Mouse (Mus musculus): Measurements from ENCODE around the gene Taf6l. TPM values are rescaled to one million over a fixed set of nuclear protein-coding genes. Genes with fewer than 3 reads are reported as not detected.
"Not testable (repeated sequence)": the region's sequence is repeated elsewhere in the genome, so short reads cannot be mapped to it uniquely, and the experiment has no call there.

Gene Taf6l
- total RNA-seq, 2 experiments from 2014 or later = 15.6 to 20.5 TPM

GRCm38 (mm10) chr19:8741243-8741869 is 44.9 kb downstream of the Taf6l start, which contains the start of gene Stx5a:
TSS of gene Stx5a (plus strand) at chr19:8741413.
- peak; percentile 90 for ATAC-seq (replicated peaks; ENCODE audit: poor library complexity, severe bottlenecking)

GRCm38 (mm10) chr19:8740603-8741002 is 45.6 kb downstream of the Taf6l start, which contains the start of gene 1700092M07Rik:
TSS of gene 1700092M07Rik (plus strand) at chr19:8740718.
- ATAC-seq (replicated peaks; ENCODE audit: poor library complexity, severe bottlenecking) = no peak

GRCm38 (mm10) chr19:8739646-8740045 is 46.6 kb downstream of the Taf6l start:
- ATAC-seq (replicated peaks; ENCODE audit: poor library complexity, severe bottlenecking) = no peak

- no peak for ATAC-seq (replicated peaks; ENCODE audit: poor library complexity, severe bottlenecking)
Observed at GRCm38 (mm10) chr19:8738911-8739310, 47.3 kb downstream of the Taf6l start.

- peak; percentile 20 for ATAC-seq (replicated peaks; ENCODE audit: poor library complexity, severe bottlenecking)
Observed at GRCm38 (mm10) chr19:8736160-8736467, 50.1 kb downstream of the Taf6l start.

- ATAC-seq (replicated peaks; ENCODE audit: poor library complexity, severe bottlenecking) = peak; percentile 99
Observed at GRCm38 (mm10) chr19:8735389-8736159, 50.6 kb downstream of the Taf6l start, which contains the start of gene Wdr74. TSS of gene Wdr74 (plus strand) at chr19:8735827.

- ATAC-seq (replicated peaks; ENCODE audit: poor library complexity, severe bottlenecking) = no peak
Observed at GRCm38 (mm10) chr19:8734334-8734733, 51.9 kb downstream of the Taf6l start.

GRCm38 (mm10) chr19:8728335-8729099 is 57.7 kb downstream of the Taf6l start:
- not testable (repeated sequence) for ATAC-seq (replicated peaks; ENCODE audit: poor library complexity, severe bottlenecking)

- ATAC-seq (replicated peaks; ENCODE audit: poor library complexity, severe bottlenecking) = no peak
Observed at GRCm38 (mm10) chr19:8727495-8728114, 58.6 kb downstream of the Taf6l start.

GRCm38 (mm10) chr19:8726609-8727390 is 59.4 kb downstream of the Taf6l start:
- no peak for ATAC-seq (replicated peaks; ENCODE audit: poor library complexity, severe bottlenecking)

- ATAC-seq (replicated peaks; ENCODE audit: poor library complexity, severe bottlenecking) = no peak
Observed at GRCm38 (mm10) chr19:8725081-8725613, 61.1 kb downstream of the Taf6l start.

Other genes starting within 250 kb of the Taf6l start
Only the 30 nearest of the 33 such genes appear.
- not detected in 2 replicates for gene Slc22a6, start 168.4 kb downstream of the Taf6l start, total RNA-seq (2014; fragmentation: Nextera tagmentation)
- not detected in 2 replicates for gene Slc22a6, start 168.4 kb downstream of the Taf6l start, total RNA-seq (2017)
- 0.04 TPM in 1 of 2 replicates, not detected in the other for gene Chrm1, start 122.6 kb downstream of the Taf6l start, total RNA-seq (2014; fragmentation: Nextera tagmentation)
- not detected in 2 replicates for gene Chrm1, start 122.6 kb downstream of the Taf6l start, total RNA-seq (2017)
- gene Slc3a2, start 63.0 kb downstream of the Taf6l start, total RNA-seq (2014; fragmentation: Nextera tagmentation) = 60.1 and 70.1 TPM in 2 replicates
- 78.5 and 87.2 TPM in 2 replicates for gene Slc3a2, start 63.0 kb downstream of the Taf6l start, total RNA-seq (2017)
- gene Wdr74, start 50.6 kb downstream of the Taf6l start, total RNA-seq (2014; fragmentation: Nextera tagmentation) = 122 and 136 TPM in 2 replicates
- gene Wdr74, start 50.6 kb downstream of the Taf6l start, total RNA-seq (2017) = 96.6 and 196 TPM in 2 replicates
- gene 1700092M07Rik, start 45.7 kb downstream of the Taf6l start, total RNA-seq (2014; fragmentation: Nextera tagmentation) = not detected in 2 replicates
- gene 1700092M07Rik, start 45.7 kb downstream of the Taf6l start, total RNA-seq (2017) = 2.5 TPM in 2 replicates
- 63.4 and 64.7 TPM in 2 replicates for gene Stx5a, start 45.0 kb downstream of the Taf6l start, total RNA-seq (2014; fragmentation: Nextera tagmentation)
- 43.0 and 62.0 TPM in 2 replicates for gene Stx5a, start 45.0 kb downstream of the Taf6l start, total RNA-seq (2017)
- gene Nxf1, start 29.3 kb downstream of the Taf6l start, total RNA-seq (2014; fragmentation: Nextera tagmentation) = 268 and 347 TPM in 2 replicates
- 89.4 and 113 TPM in 2 replicates for gene Nxf1, start 29.3 kb downstream of the Taf6l start, total RNA-seq (2017)
- 61.2 and 62.7 TPM in 2 replicates for gene Tmem223, start 15.4 kb downstream of the Taf6l start, total RNA-seq (2014; fragmentation: Nextera tagmentation)
- gene Tmem223, start 15.4 kb downstream of the Taf6l start, total RNA-seq (2017) = 35.7 and 40.6 TPM in 2 replicates
- 141 and 147 TPM in 2 replicates for gene Tmem179b, start 11.9 kb downstream of the Taf6l start, total RNA-seq (2014; fragmentation: Nextera tagmentation)
- gene Tmem179b, start 11.9 kb downstream of the Taf6l start, total RNA-seq (2017) = 69.5 and 81.3 TPM in 2 replicates
- gene Polr2g, start 12.2 kb upstream of the Taf6l start, total RNA-seq (2014; fragmentation: Nextera tagmentation) = 112 and 148 TPM in 2 replicates
- 51.7 and 69.8 TPM in 2 replicates for gene Polr2g, start 12.2 kb upstream of the Taf6l start, total RNA-seq (2017)
- 3.1 TPM in 2 replicates for gene Zbtb3, start 16.1 kb upstream of the Taf6l start, total RNA-seq (2014; fragmentation: Nextera tagmentation)
- gene Zbtb3, start 16.1 kb upstream of the Taf6l start, total RNA-seq (2017) = 2.7 and 3.0 TPM in 2 replicates
- 41.3 and 42.1 TPM in 2 replicates for gene Ttc9c, start 32.9 kb upstream of the Taf6l start, total RNA-seq (2014; fragmentation: Nextera tagmentation)
- 62.8 and 65.0 TPM in 2 replicates for gene Ttc9c, start 32.9 kb upstream of the Taf6l start, total RNA-seq (2017)
- 71.4 and 85.1 TPM in 2 replicates for gene Hnrnpul2, start 33.6 kb upstream of the Taf6l start, total RNA-seq (2014; fragmentation: Nextera tagmentation)
- gene Hnrnpul2, start 33.6 kb upstream of the Taf6l start, total RNA-seq (2017) = 82.8 and 88.5 TPM in 2 replicates
- gene AC129217.1, start 43.4 kb upstream of the Taf6l start, total RNA-seq (2014; fragmentation: Nextera tagmentation) = not detected in 2 replicates
- 34.1 TPM in 1 of 2 replicates, not detected in the other for gene AC129217.1, start 43.4 kb upstream of the Taf6l start, total RNA-seq (2017)
- 61.8 and 89.4 TPM in 2 replicates for gene Bscl2, start 51.0 kb upstream of the Taf6l start, total RNA-seq (2014; fragmentation: Nextera tagmentation)
- gene Bscl2, start 51.0 kb upstream of the Taf6l start, total RNA-seq (2017) = 33.9 and 34.6 TPM in 2 replicates
- not detected in 2 replicates for gene Gng3, start 52.8 kb upstream of the Taf6l start, total RNA-seq (2014; fragmentation: Nextera tagmentation)
- 0.26 TPM in 1 of 2 replicates, not detected in the other for gene Gng3, start 52.8 kb upstream of the Taf6l start, total RNA-seq (2017)
- gene Lrrn4cl, start 64.4 kb upstream of the Taf6l start, total RNA-seq (2014; fragmentation: Nextera tagmentation) = 0.11 TPM in 1 of 2 replicates, not detected in the other
- not detected in 2 replicates for gene Lrrn4cl, start 64.4 kb upstream of the Taf6l start, total RNA-seq (2017)
- 115 and 150 TPM in 2 replicates for gene Ubxn1, start 85.1 kb upstream of the Taf6l start, total RNA-seq (2014; fragmentation: Nextera tagmentation)
- gene Ubxn1, start 85.1 kb upstream of the Taf6l start, total RNA-seq (2017) = 135 and 136 TPM in 2 replicates
- 57.3 and 67.4 TPM in 2 replicates for gene Uqcc3, start 94.5 kb upstream of the Taf6l start, total RNA-seq (2014; fragmentation: Nextera tagmentation)
- 66.9 and 100 TPM in 2 replicates for gene Uqcc3, start 94.5 kb upstream of the Taf6l start, total RNA-seq (2017)
- gene Lbhd1, start 97.3 kb upstream of the Taf6l start, total RNA-seq (2014; fragmentation: Nextera tagmentation) = 49.4 and 65.5 TPM in 2 replicates
- 10.1 and 37.8 TPM in 2 replicates for gene Lbhd1, start 97.3 kb upstream of the Taf6l start, total RNA-seq (2017)
- not detected in 2 replicates for gene Gm49403, start 97.5 kb upstream of the Taf6l start, total RNA-seq (2014; fragmentation: Nextera tagmentation)
- gene Gm49403, start 97.5 kb upstream of the Taf6l start, total RNA-seq (2017) = not detected in 2 replicates
- 70.2 and 82.4 TPM in 2 replicates for gene 1810009A15Rik, start 102.4 kb upstream of the Taf6l start, total RNA-seq (2014; fragmentation: Nextera tagmentation)
- 92.1 and 109 TPM in 2 replicates for gene 1810009A15Rik, start 102.4 kb upstream of the Taf6l start, total RNA-seq (2017)
- not detected in 2 replicates for gene Gm49416, start 102.5 kb upstream of the Taf6l start, total RNA-seq (2014; fragmentation: Nextera tagmentation)
- gene Gm49416, start 102.5 kb upstream of the Taf6l start, total RNA-seq (2017) = not detected in 2 replicates
- gene Ints5, start 106.6 kb upstream of the Taf6l start, total RNA-seq (2014; fragmentation: Nextera tagmentation) = 23.7 and 30.3 TPM in 2 replicates
- gene Ints5, start 106.6 kb upstream of the Taf6l start, total RNA-seq (2017) = 11.6 and 13.5 TPM in 2 replicates
- gene Ganab, start 111.7 kb upstream of the Taf6l start, total RNA-seq (2014; fragmentation: Nextera tagmentation) = 143 and 154 TPM in 2 replicates
- 105 and 107 TPM in 2 replicates for gene Ganab, start 111.7 kb upstream of the Taf6l start, total RNA-seq (2017)
- gene B3gat3, start 134.0 kb upstream of the Taf6l start, total RNA-seq (2014; fragmentation: Nextera tagmentation) = 25.9 and 34.4 TPM in 2 replicates
- 17.2 and 26.5 TPM in 2 replicates for gene B3gat3, start 134.0 kb upstream of the Taf6l start, total RNA-seq (2017)
- gene Rom1, start 142.9 kb upstream of the Taf6l start, total RNA-seq (2014; fragmentation: Nextera tagmentation) = 2.2 and 2.9 TPM in 2 replicates
- 0.22 and 0.52 TPM in 2 replicates for gene Rom1, start 142.9 kb upstream of the Taf6l start, total RNA-seq (2017)
- 26.1 and 30.2 TPM in 2 replicates for gene Eml3, start 143.1 kb upstream of the Taf6l start, total RNA-seq (2014; fragmentation: Nextera tagmentation)
- 27.4 and 31.3 TPM in 2 replicates for gene Eml3, start 143.1 kb upstream of the Taf6l start, total RNA-seq (2017)
- 115 and 125 TPM in 2 replicates for gene Mta2, start 155.5 kb upstream of the Taf6l start, total RNA-seq (2014; fragmentation: Nextera tagmentation)
- gene Mta2, start 155.5 kb upstream of the Taf6l start, total RNA-seq (2017) = 120 and 123 TPM in 2 replicates
- gene Tut1, start 167.4 kb upstream of the Taf6l start, total RNA-seq (2014; fragmentation: Nextera tagmentation) = 17.8 and 28.9 TPM in 2 replicates
- 14.5 and 21.8 TPM in 2 replicates for gene Tut1, start 167.4 kb upstream of the Taf6l start, total RNA-seq (2017)